Mouse (Mus musculus) ES-Bruce4 (cell line): ENCODE measurements around the gene Olfr1212. TPM values are rescaled to one million over a fixed set of nuclear protein-coding genes. Genes with fewer than 3 reads are reported as not detected.

Source experiments
- H3K27ac ChIP-seq: 2 replicates; pipeline ENCODE4 v1.5.1; 2012; ENCODE audit warnings: low read length, inconsistent platforms; ENCODE audit not compliant: insufficient read depth
- H3K27me3 ChIP-seq: 2 replicates; pipeline ENCODE4 v1.6.1; 2012; ENCODE audit warnings: mild to moderate bottlenecking, low read length, inconsistent platforms; ENCODE audit not compliant: control insufficient read depth, poor library complexity, insufficient read depth, severe bottlenecking
- H3K36me3 ChIP-seq: 2 replicates; pipeline ENCODE4 v1.6.1; 2012; ENCODE audit warnings: inconsistent platforms, mild to moderate bottlenecking, low read length, moderate library complexity; ENCODE audit not compliant: control insufficient read depth, poor library complexity, insufficient read depth, severe bottlenecking
- H3K4me1 ChIP-seq: one replicate; pipeline ENCODE4 v1.8.1; 2011; ENCODE audit warnings: low read length; ENCODE audit not compliant: control insufficient read depth, insufficient read depth
- H3K4me3 ChIP-seq: 2 replicates; pipeline ENCODE4 v1.5.1; 2011; ENCODE audit warnings: low read depth, mild to moderate bottlenecking, low read length
- H3K9ac ChIP-seq: 2 replicates; pipeline ENCODE4 v1.6.1; 2012; ENCODE audit warnings: low read depth, mild to moderate bottlenecking, inconsistent platforms; ENCODE audit not compliant: poor library complexity, severe bottlenecking
- H3K9me3 ChIP-seq: replicated peaks from 2 replicates; pipeline ENCODE4 v1.6.1; 2012; ENCODE audit warnings: mild to moderate bottlenecking, low read length, inconsistent platforms; ENCODE audit not compliant: control insufficient read depth, poor library complexity, insufficient read depth, severe bottlenecking
- CTCF ChIP-seq: IDR thresholded peaks from one replicate; pipeline ENCODE4 v1.8.1; 2011; ENCODE audit warnings: low read depth, low read length
- EP300 ChIP-seq: IDR thresholded peaks from 2 replicates; pipeline ENCODE4 v1.6.1; 2011; ENCODE audit warnings: low read depth, low read length; ENCODE audit not compliant: insufficient read depth
- POLR2A ChIP-seq: IDR thresholded peaks from one replicate; pipeline ENCODE4 v1.8.1; 2011; ENCODE audit warnings: low read length; ENCODE audit not compliant: insufficient read depth
- polyA plus RNA-seq: library from polyadenylated mRNA; stranded (reverse); fragments of >200 nt; gene quantifications from 2 replicates; pipeline ENCODE4 v1.2.4, GENCODE M21; 2011; ENCODE audit warnings: low read depth; ENCODE audit not compliant: missing spikeins, insufficient read depth, insufficient read length

Olfr1212 gene
- polyA plus RNA-seq, result not detected in 2 replicates

GRCm38 (mm10) chr2:88953669-88954068 is at the start of gene Olfr1212:
Gene Olfr1212, plus strand, starts transcription at chr2:88953969.
- no peaks in the 10 kb centered on the region for H3K9me3 ChIP-seq
- H3K36me3 ChIP-seq, result no peaks in the 10 kb centered on the region
- TF ChIP-seq EP300 (no peak), CTCF (no peak), POLR2A (no peak)
- no peaks in the 10 kb centered on the region for H3K4me1 ChIP-seq
- H3K27me3 ChIP-seq, result no peaks in the 10 kb centered on the region
- H3K9ac ChIP-seq, result no peak within 1 kb of the TSS
- no peak within 1 kb of the TSS for H3K27ac ChIP-seq
- no peak within 1 kb of the TSS for H3K4me3 ChIP-seq

GRCm38 (mm10) chr2:88915057-88915456 is 38.7 kb upstream of the Olfr1212 start, which contains the start of gene Olfr1209:
Gene Olfr1209, minus strand, starts transcription at chr2:88915157.
- Histone ChIP-seq H3K4me1 (no peaks in the 10 kb centered on the region), H3K9me3 (no peaks in the 10 kb centered on the region), H3K9ac (no peak within 1 kb of the TSS), H3K36me3 (no peaks in the 10 kb centered on the region), H3K27me3 (no peaks in the 10 kb centered on the region), H3K4me3 (no peak within 1 kb of the TSS), H3K27ac (no peak within 1 kb of the TSS)
- no peak for TF ChIP-seq CTCF

- Histone ChIP-seq H3K27me3 (no peaks in the 10 kb centered on the region), H3K36me3 (no peaks in the 10 kb centered on the region), H3K27ac (no peak within 1 kb of the TSS), H3K4me3 (no peak within 1 kb of the TSS), H3K9me3 (no peaks in the 10 kb centered on the region), H3K9ac (no peak within 1 kb of the TSS), H3K4me1 (no peaks in the 10 kb centered on the region)
- TF ChIP-seq POLR2A (no peak), CTCF (no peak), EP300 (no peak)
Observed at GRCm38 (mm10) chr2:88938011-88938410, 15.8 kb upstream of the Olfr1212 start, which contains the start of gene Olfr1211. Gene Olfr1211, minus strand, starts transcription at chr2:88938111.

GRCm38 (mm10) chr2:88980181-88980580 is 26.4 kb downstream of the Olfr1212 start, which contains the start of gene Gm13762:
Gene Gm13762, minus strand, starts transcription at chr2:88980281.
- TF ChIP-seq CTCF, result no peak
- no peak for TF ChIP-seq EP300
- TF ChIP-seq POLR2A, result no peak
- H3K9ac ChIP-seq, result no peak within 1 kb of the TSS
- H3K27ac ChIP-seq, result no peak within 1 kb of the TSS
- H3K4me3 ChIP-seq, result no peak within 1 kb of the TSS
- no peaks in the 10 kb centered on the region for H3K36me3 ChIP-seq
- H3K27me3 ChIP-seq, result no peaks in the 10 kb centered on the region
- H3K4me1 ChIP-seq, result no peaks in the 10 kb centered on the region
- H3K9me3 ChIP-seq, result no peaks in the 10 kb centered on the region

- TF ChIP-seq EP300, result no peak
- TF ChIP-seq CTCF, result no peak
- TF ChIP-seq POLR2A, result no peak
- H3K27me3 ChIP-seq, result no peaks in the 10 kb centered on the region
- H3K27ac ChIP-seq, result no peak within 1 kb of the TSS
- no peaks in the 10 kb centered on the region for H3K36me3 ChIP-seq
- H3K4me3 ChIP-seq, result no peak within 1 kb of the TSS
- no peak within 1 kb of the TSS for H3K9ac ChIP-seq
- no peaks in the 10 kb centered on the region for H3K9me3 ChIP-seq
- no peaks in the 10 kb centered on the region for H3K4me1 ChIP-seq
Observed at GRCm38 (mm10) chr2:88992553-88992952, 38.8 kb downstream of the Olfr1212 start, which contains the start of gene Olfr1214. Gene Olfr1214, minus strand, starts transcription at chr2:88992653.

- Histone ChIP-seq H3K4me3 (no peak within 1 kb of the TSS), H3K4me1 (no peaks in the 10 kb centered on the region), H3K9me3 (no peaks in the 10 kb centered on the region), H3K9ac (no peak within 1 kb of the TSS), H3K27me3 (no peaks in the 10 kb centered on the region), H3K27ac (no peak within 1 kb of the TSS), H3K36me3 (no peaks in the 10 kb centered on the region)
- TF ChIP-seq EP300, result no peak
- TF ChIP-seq POLR2A, result no peak
- TF ChIP-seq CTCF, result no peak
Observed at GRCm38 (mm10) chr2:89006873-89007272, 53.1 kb downstream of the Olfr1212 start, which contains the start of gene Olfr1215. Gene Olfr1215, minus strand, starts transcription at chr2:89006973.

Other genes with a start within 250 kb of the Olfr1212 start
- gene Olfr1196, start 249.4 kb upstream of the Olfr1212 start, polyA plus RNA-seq, result not detected in 2 replicates
- gene Olfr1197, start 221.6 kb upstream of the Olfr1212 start, polyA plus RNA-seq, result not detected in 2 replicates
- 0.25 and 0.43 TPM in 2 replicates for gene Olfr1198, start 202.6 kb upstream of the Olfr1212 start, polyA plus RNA-seq
- gene Olfr1199, start 193.5 kb upstream of the Olfr1212 start, polyA plus RNA-seq, result 0.52 TPM in 1 of 2 replicates, not detected in the other
- gene Olfr1200, start 183.5 kb upstream of the Olfr1212 start, polyA plus RNA-seq, result not detected in 2 replicates
- gene Olfr1201, start 160.9 kb upstream of the Olfr1212 start, polyA plus RNA-seq, result not detected in 2 replicates
- not detected in 2 replicates for gene Olfr1202, start 139.5 kb upstream of the Olfr1212 start, polyA plus RNA-seq
- not detected in 2 replicates for gene Olfr1205, start 124.2 kb upstream of the Olfr1212 start, polyA plus RNA-seq
- not detected in 2 replicates for gene Olfr1204, start 104.7 kb upstream of the Olfr1212 start, polyA plus RNA-seq
- gene Olfr1206, start 90.7 kb upstream of the Olfr1212 start, polyA plus RNA-seq, result not detected in 2 replicates
- gene Olfr1208, start 51.7 kb upstream of the Olfr1212 start, polyA plus RNA-seq, result not detected in 2 replicates
- not detected in 2 replicates for gene Olfr1209, start 38.8 kb upstream of the Olfr1212 start, polyA plus RNA-seq
- not detected in 2 replicates for gene Olfr1211, start 15.9 kb upstream of the Olfr1212 start, polyA plus RNA-seq
- not detected in 2 replicates for gene Gm13762, start 26.3 kb downstream of the Olfr1212 start, polyA plus RNA-seq
- gene Olfr1214, start 38.7 kb downstream of the Olfr1212 start, polyA plus RNA-seq, result not detected in 2 replicates
- gene Olfr1215, start 53.0 kb downstream of the Olfr1212 start, polyA plus RNA-seq, result not detected in 2 replicates
- not detected in 2 replicates for gene Olfr1216, start 64.4 kb downstream of the Olfr1212 start, polyA plus RNA-seq
- gene Olfr1217, start 78.1 kb downstream of the Olfr1212 start, polyA plus RNA-seq, result not detected in 2 replicates
- gene Olfr1218, start 107.2 kb downstream of the Olfr1212 start, polyA plus RNA-seq, result not detected in 2 replicates
- not detected in 2 replicates for gene Olfr1219, start 129.5 kb downstream of the Olfr1212 start, polyA plus RNA-seq
- gene Olfr1220, start 152.9 kb downstream of the Olfr1212 start, polyA plus RNA-seq, result not detected in 2 replicates
- gene Olfr1221, start 163.3 kb downstream of the Olfr1212 start, polyA plus RNA-seq, result not detected in 2 replicates
- gene Olfr1222, start 179.1 kb downstream of the Olfr1212 start, polyA plus RNA-seq, result not detected in 2 replicates
- not detected in 2 replicates for gene Olfr1223, start 197.6 kb downstream of the Olfr1212 start, polyA plus RNA-seq
- gene Olfr1224-ps1, start 210.1 kb downstream of the Olfr1212 start, polyA plus RNA-seq, result not detected in 2 replicates
- gene Olfr1225, start 220.7 kb downstream of the Olfr1212 start, polyA plus RNA-seq, result not detected in 2 replicates
- gene Olfr1226, start 246.1 kb downstream of the Olfr1212 start, polyA plus RNA-seq, result not detected in 2 replicates